Mouse (Mus musculus): ENCODE measurements around the gene Myom3. TPM values are rescaled to one million over a fixed set of nuclear protein-coding genes. Genes with fewer than 3 reads are reported as not detected.

The Myom3 gene
- total and polyA plus RNA-seq, 3 experiments, result not detected

- DNase-seq (ENCODE audit: low read depth, low spot score), result no peak
- H3K4me3 ChIP-seq (ENCODE audit: control insufficient read depth in 1 of 2, insufficient read depth in 1 of 2, low read depth in 2 of 2, low read length in 2 of 2), result no peak overlapping the region
- H3K9me3 ChIP-seq (replicated peaks; ENCODE audit: insufficient read depth, low read length), result no peaks in the 10 kb centered on the region
- H3K27ac ChIP-seq (ENCODE audit: control insufficient read depth, low read depth, low read length), result no peak overlapping the region
- peaks cover 0 to 2% of the 10 kb centered on the region in 2 experiments for H3K27me3 ChIP-seq (ENCODE audit: control insufficient read depth in 1 of 2, insufficient read depth in 2 of 2, low read length in 2 of 2)
- no peak overlapping the region for H3K9ac ChIP-seq (ENCODE audit: control insufficient read depth, low read depth, low read length, poor library complexity, severe bottlenecking)
- no peaks in the 10 kb centered on the region for H3K79me2 ChIP-seq (ENCODE audit: control insufficient read depth, insufficient read depth, low read length, poor library complexity)
- H3K36me3 ChIP-seq (ENCODE audit: control insufficient read depth in 1 of 2, insufficient read depth in 2 of 2, low read length in 2 of 2), result no peaks in the 10 kb centered on the region
- TF ChIP-seq MAFK (IDR thresholded peaks at IDR 0.05; ENCODE audit: borderline replicate concordance, low read depth, low read length) (no peak), NELFE (IDR thresholded peaks at IDR 0.05; ENCODE audit: low read depth, low read length) (no peak), CHD2 (IDR thresholded peaks at IDR 0.05; ENCODE audit: low read length) (no peak), GATA1 (IDR thresholded peaks at IDR 0.05; ENCODE audit: low read depth, low read length) (no peak), NRF1 (IDR thresholded peaks at IDR 0.05; ENCODE audit: insufficient read depth, low read depth, low read length, poor library complexity, severe bottlenecking) (no peak), KAT2A (conservative IDR thresholded peaks at IDR 0.05; ENCODE audit: low read depth, low read length) (no peak)
- H3K4me1 ChIP-seq (ENCODE audit: control insufficient read depth in 1 of 2, insufficient read depth in 2 of 2, low read length in 2 of 2), result no peaks in the 10 kb centered on the region
Observed at GRCm38 (mm10) chr4:135774496-135774895, 15.0 kb downstream of the Myom3 start.

GRCm38 (mm10) chr4:135776850-135777249 lies 17.3 kb downstream of the Myom3 start:
- H3K27ac ChIP-seq (ENCODE audit: control insufficient read depth, low read depth, low read length), result no peak overlapping the region
- no peaks in the 10 kb centered on the region for H3K4me1 ChIP-seq (ENCODE audit: control insufficient read depth in 1 of 2, insufficient read depth in 2 of 2, low read length in 2 of 2)
- H3K27me3 ChIP-seq (ENCODE audit: control insufficient read depth in 1 of 2, insufficient read depth in 2 of 2, low read length in 2 of 2), result peaks cover 0 to 2% of the 10 kb centered on the region in 2 experiments
- no peaks in the 10 kb centered on the region for H3K9me3 ChIP-seq (replicated peaks; ENCODE audit: insufficient read depth, low read length)
- no peak for DNase-seq (ENCODE audit: low read depth, low spot score)
- no peak overlapping the region for H3K9ac ChIP-seq (ENCODE audit: control insufficient read depth, low read depth, low read length, poor library complexity, severe bottlenecking)
- TF ChIP-seq MYC (IDR thresholded peaks at IDR 0.05; ENCODE audit: low read depth, low read length) (no peak), KAT2A (conservative IDR thresholded peaks at IDR 0.05; ENCODE audit: low read depth, low read length) (no peak), MEF2A (IDR thresholded peaks at IDR 0.05; ENCODE audit: extremely low read depth, insufficient replicate concordance, low read depth, low read length, poor library complexity, severe bottlenecking) (no peak), ETS1 (IDR thresholded peaks at IDR 0.05; ENCODE audit: low read depth, low read length) (no peak), ZC3H11A (IDR thresholded peaks at IDR 0.05; ENCODE audit: low read depth, low read length) (no peak), JUND (IDR thresholded peaks at IDR 0.05; ENCODE audit: low read depth, low read length) (no peak), MAX (IDR thresholded peaks at IDR 0.05; ENCODE audit: low read length) (no peak), ZKSCAN1 (IDR thresholded peaks at IDR 0.05; ENCODE audit: low read depth, low read length) (no peak)
- H3K4me3 ChIP-seq (ENCODE audit: control insufficient read depth in 1 of 2, insufficient read depth in 1 of 2, low read depth in 2 of 2, low read length in 2 of 2), result no peak overlapping the region
- H3K36me3 ChIP-seq (ENCODE audit: control insufficient read depth in 1 of 2, insufficient read depth in 2 of 2, low read length in 2 of 2), result no peaks in the 10 kb centered on the region
- H3K79me2 ChIP-seq (ENCODE audit: control insufficient read depth, insufficient read depth, low read length, poor library complexity), result no peaks in the 10 kb centered on the region

- H3K9ac ChIP-seq (ENCODE audit: control insufficient read depth, low read depth, low read length, poor library complexity, severe bottlenecking), result no peak overlapping the region
- H3K27me3 ChIP-seq (ENCODE audit: control insufficient read depth in 1 of 2, insufficient read depth in 2 of 2, low read length in 2 of 2), result peaks cover 0 to 2% of the 10 kb centered on the region in 2 experiments
- no peak for DNase-seq (ENCODE audit: low read depth, low spot score)
- H3K27ac ChIP-seq (ENCODE audit: control insufficient read depth, low read depth, low read length), result no peak overlapping the region
- H3K36me3 ChIP-seq (ENCODE audit: control insufficient read depth in 1 of 2, insufficient read depth in 2 of 2, low read length in 2 of 2), result no peaks in the 10 kb centered on the region
- H3K79me2 ChIP-seq (ENCODE audit: control insufficient read depth, insufficient read depth, low read length, poor library complexity), result no peaks in the 10 kb centered on the region
- H3K4me3 ChIP-seq (ENCODE audit: control insufficient read depth in 1 of 2, insufficient read depth in 1 of 2, low read depth in 2 of 2, low read length in 2 of 2), result no peak overlapping the region
- no peak for TF ChIP-seq GABPA (IDR thresholded peaks at IDR 0.05; ENCODE audit: low read depth, low read length)
- TF ChIP-seq POLR2AphosphoS2 (IDR thresholded peaks at IDR 0.05; ENCODE audit: low read length), result no peak
- TF ChIP-seq USF1 (IDR thresholded peaks at IDR 0.05; ENCODE audit: low read depth, low read length), result no peak
- TF ChIP-seq GATA1 (IDR thresholded peaks at IDR 0.05; ENCODE audit: low read depth, low read length), result no peak
- no peak for TF ChIP-seq CHD2 (IDR thresholded peaks at IDR 0.05; ENCODE audit: low read length)
- no peak for TF ChIP-seq TAL1 (IDR thresholded peaks at IDR 0.05; ENCODE audit: low read length)
- no peak for TF ChIP-seq RCOR1 (IDR thresholded peaks at IDR 0.05; ENCODE audit: low read depth, low read length)
- TF ChIP-seq CTCF (IDR thresholded peaks at IDR 0.05 in 2 of 3, conservative IDR thresholded peaks at IDR 0.05 in 1 of 3; ENCODE audit: control insufficient read depth in 1 of 3, insufficient read depth in 1 of 3, low read depth in 2 of 3, low read length in 3 of 3, poor library complexity in 1 of 3, severe bottlenecking in 1 of 3), result no peak
- H3K9me3 ChIP-seq (replicated peaks; ENCODE audit: insufficient read depth, low read length), result no peaks in the 10 kb centered on the region
- no peaks in the 10 kb centered on the region for H3K4me1 ChIP-seq (ENCODE audit: control insufficient read depth in 1 of 2, insufficient read depth in 2 of 2, low read length in 2 of 2)
Observed at GRCm38 (mm10) chr4:135779661-135780060, 20.1 kb downstream of the Myom3 start.
